Mouse (Mus musculus) central nervous system, embryonic 14 days (tissue): ENCODE measurements around the gene Cd28. TPM values are rescaled to one million over a fixed set of nuclear protein-coding genes. Genes with fewer than 3 reads are reported as not detected.

ENCODE experiments used
- polyA plus RNA-seq: library from polyadenylated mRNA; depleted of rRNA; stranded (reverse); fragments of >200 nt; gene quantifications from 2 replicates; pipeline ENCODE4 v1.2.3, GENCODE M21; 2012; rRNA removed

The Cd28 gene
- 0.06 and 0.09 TPM in 2 replicates for polyA plus RNA-seq

DNA sequence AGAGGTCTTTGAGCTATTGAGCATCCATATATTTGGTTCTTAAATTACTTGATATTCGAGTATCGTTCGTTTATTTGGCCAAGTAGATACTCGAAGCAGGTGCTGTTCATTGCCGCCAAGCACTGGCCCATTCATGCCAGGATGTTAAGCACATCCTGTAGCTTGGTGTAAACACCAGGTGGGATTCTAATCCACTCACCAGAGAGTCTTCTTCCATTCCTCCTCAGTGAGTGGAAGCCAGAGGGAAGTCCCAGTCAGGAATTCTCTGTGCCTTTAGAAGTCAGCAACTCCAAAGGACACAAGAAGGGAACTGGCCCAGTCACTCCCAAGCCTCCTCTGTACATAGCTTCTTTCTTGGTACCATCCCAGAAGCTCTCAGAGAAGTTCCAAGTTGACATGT is at the start of gene Cd28:
Gene Cd28 (plus strand): TSS at position 234 of the 400 bp plus-strand sequence.

Other genes with a start within 250 kb of the Cd28 start
- 22.2 and 25.8 TPM in 2 replicates for gene Raph1, start 149.7 kb upstream of the Cd28 start, polyA plus RNA-seq
- gene Ctla4, start 170.2 kb downstream of the Cd28 start, polyA plus RNA-seq, result not detected in 2 replicates